Mouse (Mus musculus): Measurements from ENCODE around the gene Foxl1. TPM values are rescaled to one million over a fixed set of nuclear protein-coding genes. Genes with fewer than 3 reads are reported as not detected.

Gene Foxl1
- polyA plus RNA-seq, 1 experiment, result 0.37 TPM

DNA sequence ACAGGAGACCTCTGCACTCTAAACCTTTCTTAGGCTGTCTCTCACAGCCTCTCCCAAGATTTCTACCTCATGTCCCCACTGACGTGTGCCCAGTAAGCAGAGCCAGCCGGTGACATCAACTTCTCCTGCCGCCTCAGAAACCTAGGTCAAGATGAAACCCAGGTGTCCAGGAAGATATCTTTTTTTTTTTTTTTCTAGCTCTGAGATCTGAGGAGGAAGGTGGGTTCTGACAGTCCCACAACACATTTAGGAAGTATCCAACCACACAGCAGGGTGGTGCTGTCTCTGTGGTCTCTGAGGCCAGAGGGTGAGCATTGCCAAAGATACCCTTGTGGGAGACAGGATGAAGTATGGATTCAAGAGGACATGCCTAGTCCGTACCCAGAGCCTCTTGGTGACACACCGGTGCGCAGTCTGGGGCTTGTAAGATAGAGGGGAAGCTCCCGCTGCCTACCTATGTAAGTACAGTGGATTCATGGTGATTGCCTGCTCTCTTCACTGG lies 29.3 kb downstream of the Foxl1 start:
- TF ChIP-seq POLR2A (IDR thresholded peaks at IDR 0.05; ENCODE audit: borderline replicate concordance, extremely low read depth, insufficient read depth, insufficient read length, poor library complexity, severe bottlenecking) (no peak), CTCF (IDR thresholded peaks at IDR 0.05; ENCODE audit: borderline replicate concordance, extremely low read depth, insufficient read depth, insufficient read length) (no peak)
- DNase-seq (ENCODE audit: low read depth), result no peak

DNA sequence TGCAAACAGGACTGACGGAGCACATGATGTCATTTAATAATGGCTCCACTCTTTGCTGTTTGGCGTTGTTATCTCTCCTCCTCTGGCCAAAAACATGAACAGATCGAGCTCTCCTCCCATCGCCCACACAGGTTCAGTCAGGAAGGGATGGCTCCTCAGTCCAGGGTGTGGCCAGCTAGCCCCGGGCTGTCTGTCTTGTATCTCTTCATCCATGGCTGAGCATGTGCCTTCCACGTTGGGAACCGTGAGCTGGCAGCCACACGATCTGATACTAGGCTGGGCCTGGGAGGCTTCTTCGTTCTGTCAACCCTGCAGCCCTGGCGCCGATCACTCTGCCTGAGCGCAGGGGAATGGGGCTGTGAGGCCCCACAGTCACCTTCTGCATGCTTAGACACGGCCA lies 31.1 kb downstream of the Foxl1 start:
- DNase-seq (ENCODE audit: low read depth), result no peak
- TF ChIP-seq CTCF (IDR thresholded peaks at IDR 0.05; ENCODE audit: borderline replicate concordance, extremely low read depth, insufficient read depth, insufficient read length), result no peak
- no peak for TF ChIP-seq POLR2A (IDR thresholded peaks at IDR 0.05; ENCODE audit: borderline replicate concordance, extremely low read depth, insufficient read depth, insufficient read length, poor library complexity, severe bottlenecking)

DNA sequence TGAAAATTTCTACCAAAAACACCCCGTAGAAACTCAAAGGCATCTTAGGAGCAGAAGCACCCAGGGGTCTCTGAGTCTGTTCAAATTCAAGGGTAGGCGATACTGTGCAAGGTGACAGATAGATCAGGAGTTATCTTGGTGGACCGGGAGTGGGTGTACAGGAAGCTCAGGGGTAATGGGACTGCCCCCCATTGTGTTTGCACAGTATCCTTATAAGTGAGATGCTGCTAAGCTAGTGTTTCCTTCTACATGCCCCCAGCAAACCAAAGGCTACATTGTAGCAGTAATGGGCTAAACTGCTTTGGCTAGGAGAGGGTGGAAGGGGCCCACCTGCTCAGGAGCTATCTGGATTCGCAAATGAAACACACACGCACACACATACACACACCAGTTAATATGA lies 33.7 kb downstream of the Foxl1 start:
- TF ChIP-seq CTCF (IDR thresholded peaks at IDR 0.05; ENCODE audit: borderline replicate concordance, extremely low read depth, insufficient read depth, insufficient read length) (no peak), POLR2A (IDR thresholded peaks at IDR 0.05; ENCODE audit: borderline replicate concordance, extremely low read depth, insufficient read depth, insufficient read length, poor library complexity, severe bottlenecking) (no peak)
- no peak for DNase-seq (ENCODE audit: low read depth)

DNA sequence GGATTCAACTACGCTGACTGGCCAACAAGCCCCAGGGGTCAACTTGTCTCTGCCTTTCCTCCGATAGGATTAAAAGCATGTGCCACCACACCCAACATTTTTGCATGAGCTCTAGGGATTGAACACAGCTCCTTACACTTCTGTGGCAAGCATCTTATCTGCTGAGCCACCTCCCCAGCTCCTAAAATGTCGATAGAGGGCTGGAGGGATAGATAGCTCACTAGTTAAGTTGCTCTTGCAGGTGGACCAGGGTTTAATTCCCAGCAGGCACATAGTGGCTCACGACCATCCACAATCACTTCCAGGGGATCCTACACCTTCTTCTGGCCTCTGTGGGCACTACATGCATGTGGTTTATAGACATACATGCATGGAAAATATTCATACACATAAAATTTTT lies 34.7 kb downstream of the Foxl1 start:
- no peak for DNase-seq (ENCODE audit: low read depth)
- TF ChIP-seq POLR2A (IDR thresholded peaks at IDR 0.05; ENCODE audit: borderline replicate concordance, extremely low read depth, insufficient read depth, insufficient read length, poor library complexity, severe bottlenecking) (no peak), CTCF (IDR thresholded peaks at IDR 0.05; ENCODE audit: borderline replicate concordance, extremely low read depth, insufficient read depth, insufficient read length) (no peak)

DNA sequence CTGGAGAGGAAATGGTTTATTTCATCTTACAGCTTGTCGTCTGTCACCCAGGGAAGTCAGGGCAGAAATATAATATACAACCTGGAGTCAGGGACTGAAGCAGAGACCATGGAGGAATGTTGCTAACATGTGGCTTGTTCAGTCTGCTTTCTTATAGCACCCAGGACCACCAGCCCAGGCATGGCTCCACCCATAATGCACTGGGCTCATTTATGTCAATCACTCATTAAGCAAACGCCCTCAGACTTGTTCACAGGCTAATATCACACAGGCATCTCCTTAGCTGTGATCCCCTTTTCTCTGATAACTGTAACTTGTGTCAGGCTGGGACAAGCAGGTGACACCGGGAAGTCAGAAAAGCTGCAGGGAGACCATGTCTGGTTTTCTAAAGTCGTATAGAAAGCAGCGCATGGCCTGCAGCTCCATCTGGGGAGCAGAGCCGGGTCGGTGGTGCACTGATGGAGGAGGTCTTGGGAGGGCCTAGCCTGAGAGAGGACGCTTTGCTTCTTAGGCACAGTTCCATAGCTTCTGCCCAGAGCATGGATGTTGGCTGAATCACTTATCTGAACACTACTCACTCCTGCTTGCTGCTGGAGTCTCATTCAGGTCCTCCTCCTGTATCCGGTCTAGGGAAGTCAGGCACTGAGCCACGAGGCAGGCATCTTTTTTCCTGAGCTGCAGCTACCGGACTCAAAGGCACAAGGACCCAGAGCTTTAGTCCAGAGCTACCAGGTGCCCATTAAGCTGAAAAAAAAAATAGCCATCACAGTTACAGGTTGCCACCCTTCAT lies 35.4 kb downstream of the Foxl1 start:
- TF ChIP-seq POLR2A (IDR thresholded peaks at IDR 0.05; ENCODE audit: borderline replicate concordance, extremely low read depth, insufficient read depth, insufficient read length, poor library complexity, severe bottlenecking), result no peak
- TF ChIP-seq CTCF (IDR thresholded peaks at IDR 0.05; ENCODE audit: borderline replicate concordance, extremely low read depth, insufficient read depth, insufficient read length), result no peak
- no peak for DNase-seq (ENCODE audit: low read depth)

DNA sequence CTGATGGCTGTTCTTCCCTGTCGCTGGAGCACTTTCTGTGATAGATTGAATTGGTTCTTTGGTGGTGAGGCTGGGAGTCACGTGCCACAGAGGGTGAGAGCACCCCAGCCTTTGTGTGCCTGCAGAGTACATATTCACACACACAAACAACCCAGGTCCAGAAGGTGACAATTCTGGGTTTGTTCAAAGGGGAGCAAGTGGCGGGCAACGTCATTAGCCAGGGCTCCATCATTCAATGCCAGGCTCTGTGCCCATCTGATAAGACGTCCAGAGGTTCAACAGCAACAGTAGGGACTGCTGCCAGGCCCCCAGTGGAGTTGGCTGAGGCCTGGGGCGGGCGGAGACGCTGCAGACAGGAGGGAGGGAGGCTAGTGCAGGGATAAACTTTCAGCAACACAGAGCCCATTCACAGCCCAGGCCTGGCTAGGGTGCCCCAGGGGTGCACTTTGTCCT lies 36.3 kb downstream of the Foxl1 start:
- TF ChIP-seq POLR2A (IDR thresholded peaks at IDR 0.05; ENCODE audit: borderline replicate concordance, extremely low read depth, insufficient read depth, insufficient read length, poor library complexity, severe bottlenecking) (no peak), CTCF (IDR thresholded peaks at IDR 0.05; ENCODE audit: borderline replicate concordance, extremely low read depth, insufficient read depth, insufficient read length) (no peak)
- DNase-seq (ENCODE audit: low read depth), result peak; percentile 15

DNA sequence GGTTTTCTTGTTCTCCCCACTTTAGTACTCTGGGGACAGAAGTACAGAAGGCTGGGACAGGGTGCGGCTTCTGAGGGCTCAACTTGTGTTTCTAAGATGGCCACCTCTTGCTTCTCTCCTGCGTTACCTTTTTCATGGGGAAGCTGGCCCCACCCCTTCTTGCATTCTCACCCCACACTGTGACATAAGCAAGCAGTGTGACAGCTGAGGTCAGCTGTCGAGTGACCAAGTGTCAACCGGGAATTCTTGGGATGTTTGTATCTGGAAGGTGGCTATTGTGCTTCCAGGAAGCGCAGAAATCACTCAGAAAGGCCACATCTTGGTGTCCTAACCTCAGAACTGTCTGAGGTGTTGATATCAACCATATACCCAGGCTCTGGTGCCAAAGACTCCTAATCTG lies 40.3 kb downstream of the Foxl1 start:
- no peak for DNase-seq (ENCODE audit: low read depth)
- no peak for TF ChIP-seq POLR2A (IDR thresholded peaks at IDR 0.05; ENCODE audit: borderline replicate concordance, extremely low read depth, insufficient read depth, insufficient read length, poor library complexity, severe bottlenecking)
- no peak for TF ChIP-seq CTCF (IDR thresholded peaks at IDR 0.05; ENCODE audit: borderline replicate concordance, extremely low read depth, insufficient read depth, insufficient read length)

DNA sequence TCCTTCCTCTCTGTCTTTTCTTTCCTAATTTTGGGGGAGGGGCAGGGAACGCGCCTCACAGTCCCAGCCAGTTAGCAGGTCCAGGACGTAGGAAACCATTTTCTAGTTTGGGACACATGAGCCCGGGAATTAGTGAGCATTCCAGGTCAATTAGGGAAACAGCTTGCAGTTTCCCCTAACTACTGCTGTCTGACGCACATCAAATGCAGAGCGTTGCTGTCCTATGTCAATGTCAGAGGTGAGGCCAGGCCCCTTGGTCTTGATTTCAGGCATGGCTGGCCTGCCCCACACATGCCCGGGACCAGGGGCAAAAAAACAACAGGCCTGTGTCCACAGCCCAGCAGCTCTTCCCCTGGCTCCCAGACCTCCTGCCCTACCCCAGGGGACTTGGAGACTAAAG lies 42.4 kb downstream of the Foxl1 start:
- DNase-seq (ENCODE audit: low read depth), result no peak
- TF ChIP-seq CTCF (IDR thresholded peaks at IDR 0.05; ENCODE audit: borderline replicate concordance, extremely low read depth, insufficient read depth, insufficient read length), result no peak
- no peak for TF ChIP-seq POLR2A (IDR thresholded peaks at IDR 0.05; ENCODE audit: borderline replicate concordance, extremely low read depth, insufficient read depth, insufficient read length, poor library complexity, severe bottlenecking)

DNA sequence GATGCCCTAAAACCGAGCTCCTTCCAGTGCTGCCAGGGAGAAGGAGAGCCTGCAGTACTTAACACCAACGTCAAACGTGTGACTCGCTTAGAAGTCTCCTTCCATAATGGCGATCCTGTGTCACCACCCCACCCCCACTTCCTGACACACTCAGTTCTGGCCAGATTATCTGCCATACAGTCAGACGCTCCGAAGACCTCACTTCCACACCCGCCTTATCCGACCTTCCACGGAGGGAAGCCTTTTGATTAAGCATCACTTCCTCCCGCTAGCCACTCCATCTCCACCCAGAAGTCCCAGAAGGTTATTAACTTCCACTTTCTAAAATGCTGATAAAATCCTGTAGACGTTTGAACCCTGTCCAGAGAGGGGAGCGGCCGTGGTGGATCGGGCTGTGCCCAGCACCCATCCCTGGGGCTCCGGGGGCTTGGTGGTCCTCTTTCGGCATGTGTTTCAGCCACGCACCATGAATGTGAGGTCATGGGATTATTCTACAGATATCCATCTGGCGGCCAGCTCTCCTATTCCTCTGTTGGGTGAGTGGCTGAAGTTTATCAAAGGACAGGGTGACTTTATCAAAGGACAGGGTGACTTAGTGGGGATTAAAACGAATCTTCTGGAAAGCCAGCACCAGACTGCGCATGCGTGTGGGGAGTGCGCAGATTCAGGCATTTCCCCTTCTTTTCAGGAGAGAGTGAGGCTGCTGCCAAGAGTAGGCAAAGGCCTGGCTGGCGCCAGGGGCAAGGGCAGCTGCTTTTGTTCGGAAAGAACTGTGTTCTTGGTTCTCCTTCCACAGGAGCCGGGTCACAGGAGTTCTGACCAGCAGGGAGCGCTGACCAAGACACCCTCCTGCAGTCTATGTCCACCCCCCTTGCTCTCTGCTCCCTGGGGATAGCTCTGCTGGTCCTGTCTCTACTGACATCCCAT lies 43.1 kb downstream of the Foxl1 start:
- TF ChIP-seq POLR2A (IDR thresholded peaks at IDR 0.05; ENCODE audit: borderline replicate concordance, extremely low read depth, insufficient read depth, insufficient read length, poor library complexity, severe bottlenecking) (no peak), CTCF (IDR thresholded peaks at IDR 0.05; ENCODE audit: borderline replicate concordance, extremely low read depth, insufficient read depth, insufficient read length) (no peak)
- DNase-seq (ENCODE audit: low read depth), result peak; percentile 12

DNA sequence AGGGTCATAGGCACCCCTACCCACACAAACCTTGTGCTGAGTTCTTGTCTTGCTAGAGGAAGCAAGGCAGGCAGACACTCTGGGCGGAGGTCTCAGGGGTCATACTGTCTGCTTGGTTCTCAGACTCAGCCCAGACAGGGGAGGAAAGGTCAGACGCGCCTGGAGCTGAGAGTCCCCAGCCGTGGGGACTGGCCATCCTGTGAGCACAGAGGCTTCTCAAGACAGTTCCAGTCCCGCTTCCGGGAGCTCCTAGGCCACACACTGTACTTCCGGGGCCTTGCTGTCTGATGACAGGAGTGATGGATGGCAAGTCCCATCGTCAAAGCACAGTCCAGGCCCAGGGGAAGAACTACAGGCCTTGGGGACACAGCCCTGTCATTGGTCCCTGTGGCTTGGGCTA lies 44.8 kb downstream of the Foxl1 start:
- TF ChIP-seq CTCF (IDR thresholded peaks at IDR 0.05; ENCODE audit: borderline replicate concordance, extremely low read depth, insufficient read depth, insufficient read length) (no peak), POLR2A (IDR thresholded peaks at IDR 0.05; ENCODE audit: borderline replicate concordance, extremely low read depth, insufficient read depth, insufficient read length, poor library complexity, severe bottlenecking) (no peak)

DNA sequence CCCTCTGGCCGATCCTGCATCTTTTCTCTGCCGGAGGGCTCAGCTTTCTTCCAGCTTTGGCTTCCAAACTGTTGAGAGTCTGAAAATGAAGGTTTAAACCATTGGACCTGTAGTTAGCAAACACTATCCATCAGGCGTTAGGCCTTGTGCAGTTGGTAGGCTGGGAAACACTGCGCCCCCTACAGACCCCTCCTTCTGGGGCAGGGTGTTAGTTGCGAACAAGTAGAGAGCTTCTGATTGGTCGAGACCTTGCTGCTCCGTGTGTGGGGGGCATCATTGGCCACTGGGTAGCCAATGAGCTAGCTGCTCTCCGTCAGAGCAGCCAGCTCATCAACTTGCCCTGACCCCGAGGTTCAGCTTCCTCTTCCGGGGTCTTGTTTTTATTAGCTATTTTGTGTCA lies 46.4 kb downstream of the Foxl1 start:
- TF ChIP-seq CTCF (IDR thresholded peaks at IDR 0.05; ENCODE audit: borderline replicate concordance, extremely low read depth, insufficient read depth, insufficient read length), result no peak
- no peak for TF ChIP-seq POLR2A (IDR thresholded peaks at IDR 0.05; ENCODE audit: borderline replicate concordance, extremely low read depth, insufficient read depth, insufficient read length, poor library complexity, severe bottlenecking)
- DNase-seq (ENCODE audit: low read depth), result peak; percentile 29

More for the DNA sequence above, 44.8 kb downstream of the Foxl1 start:
- DNase-seq (ENCODE audit: low read depth), result no peak

All from brain, embryonic 14.5 days (tissue).